Mouse (Mus musculus) G1E (cell line): ENCODE measurements around the gene Enam.

ENCODE experiments used
- CTCF ChIP-seq: IDR thresholded peaks from 2 replicates; pipeline ENCODE4 v1.5.1; 2012; ENCODE audit warnings: low read depth, low read length, inconsistent platforms, mixed read lengths
- GATA1 ChIP-seq: IDR thresholded peaks from 2 replicates; pipeline ENCODE4 v1.6.1; 2012; ENCODE audit warnings: borderline replicate concordance, low read length, inconsistent platforms, mixed read lengths

DNA sequence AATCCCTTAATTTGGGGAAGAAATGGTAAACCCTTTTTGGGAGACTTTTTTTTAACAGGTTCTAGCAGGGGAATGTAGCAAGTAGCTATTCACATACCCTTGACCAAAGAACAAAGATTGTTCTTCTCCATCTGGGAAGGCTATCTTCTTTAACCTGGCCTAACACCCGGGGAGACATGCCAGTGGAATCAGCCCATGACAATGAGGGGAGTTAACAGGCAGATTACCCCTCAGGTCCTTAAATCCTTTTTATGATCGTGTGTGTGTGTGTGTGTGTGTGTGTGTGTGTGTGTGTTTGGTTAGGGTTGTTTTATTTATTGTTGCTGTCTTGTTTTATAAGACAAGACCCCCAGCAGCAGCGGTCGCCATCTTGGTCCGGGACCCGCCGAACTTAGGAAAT, 57.8 kb downstream of the Enam start:
- TF ChIP-seq GATA1: no peak
- TF ChIP-seq CTCF: no peak
